Mouse (Mus musculus): ENCODE measurements at regions not wholly inside any gene's neighbourhood (a gene's known extent, or its start where the extent isn't known, plus 50 kb on each side); places are given as distances from the start of the nearest gene placed in this dataset.

DNA sequence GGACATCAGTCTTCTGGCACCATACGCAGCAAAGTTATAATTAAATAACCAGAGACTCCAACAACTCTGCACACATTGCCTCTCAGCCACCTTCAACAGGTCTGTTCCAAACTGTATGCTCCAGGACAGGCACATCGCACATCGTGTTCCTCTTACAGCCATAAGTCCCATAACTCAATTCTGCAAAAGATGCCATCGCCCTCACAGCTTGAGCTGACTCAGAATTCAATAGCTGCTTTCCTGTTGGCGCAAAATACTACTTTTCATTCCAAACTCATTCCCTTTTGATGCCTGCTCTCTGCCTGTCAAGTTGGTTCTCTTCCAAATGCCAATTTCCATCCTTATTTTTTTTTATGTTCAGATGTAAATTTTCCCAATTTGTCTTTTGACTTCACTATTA is 761.0 kb downstream of the Slitrk1 start:
- Histone ChIP-seq H3K27ac (ENCODE audit: control insufficient read depth, low read depth, low read length) (no peak overlapping the region), H3K4me1 (ENCODE audit: control insufficient read depth in 1 of 2, insufficient read depth in 2 of 2, low read length in 2 of 2) (no peaks in the 10 kb centered on the region), H3K9me3 (replicated peaks; ENCODE audit: insufficient read depth, low read length) (no peaks in the 10 kb centered on the region), H3K27me3 (ENCODE audit: control insufficient read depth in 1 of 2, insufficient read depth in 2 of 2, low read length in 2 of 2) (no peaks in the 10 kb centered on the region), H3K4me3 (ENCODE audit: control insufficient read depth in 1 of 2, insufficient read depth in 1 of 2, low read depth in 2 of 2, low read length in 2 of 2) (no peak overlapping the region), H3K36me3 (ENCODE audit: control insufficient read depth in 1 of 2, insufficient read depth in 2 of 2, low read length in 2 of 2) (no peaks in the 10 kb centered on the region), H3K79me2 (ENCODE audit: control insufficient read depth, insufficient read depth, low read length, poor library complexity) (no peaks in the 10 kb centered on the region), H3K9ac (ENCODE audit: control insufficient read depth, low read depth, low read length, poor library complexity, severe bottlenecking) (no peak overlapping the region)
- DNase-seq (ENCODE audit: low read depth, low spot score), result no peak
- TF ChIP-seq ZMIZ1 (IDR thresholded peaks at IDR 0.05; ENCODE audit: low read depth, low read length) (no peak), MAZ (IDR thresholded peaks at IDR 0.05; ENCODE audit: low read depth, low read length) (no peak), TBP (IDR thresholded peaks at IDR 0.05; ENCODE audit: low read depth, low read length) (no peak), CTCF (IDR thresholded peaks at IDR 0.05 in 2 of 3, conservative IDR thresholded peaks at IDR 0.05 in 1 of 3; ENCODE audit: control insufficient read depth in 1 of 3, insufficient read depth in 1 of 3, low read depth in 2 of 3, low read length in 3 of 3, poor library complexity in 1 of 3, severe bottlenecking in 1 of 3) (no peak), CHD1 (IDR thresholded peaks at IDR 0.05; ENCODE audit: low read depth, low read length) (no peak), HCFC1 (IDR thresholded peaks at IDR 0.05; ENCODE audit: low read depth, low read length) (no peak), JUND (IDR thresholded peaks at IDR 0.05; ENCODE audit: low read depth, low read length) (no peak), ZKSCAN1 (IDR thresholded peaks at IDR 0.05; ENCODE audit: low read depth, low read length) (no peak), BHLHE40 (IDR thresholded peaks at IDR 0.05; ENCODE audit: borderline replicate concordance, low read depth, low read length) (no peak), MAFK (IDR thresholded peaks at IDR 0.05; ENCODE audit: borderline replicate concordance, low read depth, low read length) (no peak)

DNA sequence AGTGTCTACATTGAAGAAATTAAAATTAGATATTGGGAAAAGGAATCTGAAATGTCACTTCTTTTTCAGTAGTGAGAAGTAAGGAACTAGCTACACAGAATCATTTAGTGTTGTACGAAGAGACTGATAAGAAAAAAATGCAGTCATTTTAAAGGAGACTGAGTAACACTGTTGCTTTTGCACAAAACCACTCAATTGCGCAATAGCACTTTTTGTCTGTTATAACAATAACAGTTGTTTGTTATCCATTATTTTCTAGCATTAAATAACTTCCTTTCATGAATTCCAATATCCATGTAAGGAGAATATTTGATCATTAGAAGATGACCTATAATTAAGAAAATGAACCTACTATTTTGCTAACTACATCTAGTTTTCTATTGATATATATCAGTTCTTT is 790.8 kb downstream of the Slitrk1 start:
- TF ChIP-seq USF1 (IDR thresholded peaks at IDR 0.05; ENCODE audit: low read depth, low read length), result no peak
- TF ChIP-seq RAD21 (IDR thresholded peaks at IDR 0.05; ENCODE audit: low read depth, low read length), result no peak
- TF ChIP-seq MYB (IDR thresholded peaks at IDR 0.05; ENCODE audit: low read depth, low read length), result no peak
- TF ChIP-seq CHD1 (IDR thresholded peaks at IDR 0.05; ENCODE audit: low read depth, low read length), result no peak
- no peak for TF ChIP-seq ETS1 (IDR thresholded peaks at IDR 0.05; ENCODE audit: low read depth, low read length)
- no peak for TF ChIP-seq NRF1 (IDR thresholded peaks at IDR 0.05; ENCODE audit: insufficient read depth, low read depth, low read length, poor library complexity, severe bottlenecking)
- TF ChIP-seq RCOR1 (IDR thresholded peaks at IDR 0.05; ENCODE audit: low read depth, low read length), result no peak
- no peak for TF ChIP-seq ZMIZ1 (IDR thresholded peaks at IDR 0.05; ENCODE audit: low read depth, low read length)
- TF ChIP-seq E2F4 (IDR thresholded peaks at IDR 0.05; ENCODE audit: borderline replicate concordance, low read depth, low read length), result no peak
- DNase-seq (ENCODE audit: low read depth, low spot score), result peak; percentile 7
- Histone ChIP-seq H3K79me2 (ENCODE audit: control insufficient read depth, insufficient read depth, low read length, poor library complexity) (no peaks in the 10 kb centered on the region), H3K27me3 (ENCODE audit: control insufficient read depth in 1 of 2, insufficient read depth in 2 of 2, low read length in 2 of 2) (no peaks in the 10 kb centered on the region), H3K9me3 (replicated peaks; ENCODE audit: insufficient read depth, low read length) (no peaks in the 10 kb centered on the region), H3K36me3 (ENCODE audit: control insufficient read depth in 1 of 2, insufficient read depth in 2 of 2, low read length in 2 of 2) (no peaks in the 10 kb centered on the region), H3K4me1 (ENCODE audit: control insufficient read depth in 1 of 2, insufficient read depth in 2 of 2, low read length in 2 of 2) (no peaks in the 10 kb centered on the region), H3K9ac (ENCODE audit: control insufficient read depth, low read depth, low read length, poor library complexity, severe bottlenecking) (no peak overlapping the region), H3K4me3 (ENCODE audit: control insufficient read depth in 1 of 2, insufficient read depth in 1 of 2, low read depth in 2 of 2, low read length in 2 of 2) (no peak overlapping the region), H3K27ac (ENCODE audit: control insufficient read depth, low read depth, low read length) (no peak overlapping the region)

Data from MEL (cell line).